Mouse (Mus musculus) lung, postnatal 10 days (tissue): ENCODE measurements around the gene Mcrs1.

Experiments used
- DNase-seq: peaks from one replicate; pipeline ENCODE4 v3.0.0; 2021

The Mcrs1 gene

GRCm38 (mm10) chr15:99195043-99195442 is 56.7 kb downstream of the Mcrs1 start:
- no peak for DNase-seq

- DNase-seq, result no peak
Observed at GRCm38 (mm10) chr15:99194358-99194757, 57.4 kb downstream of the Mcrs1 start.
